Mouse (Mus musculus) limb, embryonic 11.5 days (tissue): ENCODE measurements around the gene Enox2. TPM values are rescaled to one million over a fixed set of nuclear protein-coding genes. Genes with fewer than 3 reads are reported as not detected.

Experiments
- ATAC-seq: fragments of 200-750 bp; cut with Nextera tagmentation; 2 replicates; pipeline ENCODE4 v1.8.0; 2017; ENCODE audit warnings: low read depth; ENCODE audit not compliant: insufficient number of reproducible peaks, low FRiP score, low TSS enrichment
- DNase-seq: peaks from one replicate; pipeline ENCODE4 v3.0.0-alpha.2; 2015; ENCODE audit warnings: low spot score
- H3K27ac ChIP-seq: fragments of 300-500 bp; sonication (generic); replicated peaks from 2 replicates; pipeline ENCODE4 v1.5.1; 2014; ENCODE audit warnings: low read depth, mild to moderate bottlenecking, low read length
- H3K27me3 ChIP-seq: fragments of 300-500 bp; sonication (generic); 2 replicates; pipeline ENCODE4 v1.6.1; 2014; ENCODE audit warnings: mild to moderate bottlenecking, low read length, mixed read lengths; ENCODE audit not compliant: control insufficient read depth, insufficient read depth
- H3K36me3 ChIP-seq: fragments of 300-500 bp; sonication (generic); 2 replicates; pipeline ENCODE4 v1.6.1; 2014; ENCODE audit warnings: mild to moderate bottlenecking, low read length, moderate library complexity, mixed read lengths; ENCODE audit not compliant: control insufficient read depth, insufficient read depth
- H3K4me1 ChIP-seq: fragments of 300-500 bp; sonication (generic); 2 replicates; pipeline ENCODE4 v1.6.1; 2014; ENCODE audit warnings: low read length, mixed read lengths; ENCODE audit not compliant: control insufficient read depth, insufficient read depth
- H3K4me2 ChIP-seq: fragments of 300-500 bp; sonication (generic); 2 replicates; pipeline ENCODE4 v1.6.1; 2014; ENCODE audit warnings: low read depth, mild to moderate bottlenecking, moderate library complexity; ENCODE audit not compliant: severe bottlenecking
- H3K4me3 ChIP-seq: fragments of 300-500 bp; sonication (generic); 2 replicates; pipeline ENCODE4 v1.5.1; 2014; ENCODE audit warnings: low read depth, low read length
- H3K9ac ChIP-seq: fragments of 300-500 bp; sonication (generic); 2 replicates; pipeline ENCODE4 v1.6.1; 2014; ENCODE audit warnings: mild to moderate bottlenecking, low read length
- H3K9me3 ChIP-seq: fragments of 300-500 bp; sonication (generic); 2 replicates; pipeline ENCODE4 v1.6.1; 2016; ENCODE audit warnings: low read length; ENCODE audit not compliant: control insufficient read depth
- WGBS: fragments of 180-500 bp; shearing (Covaris S2); extraction: QIAGEN DNeasy Blood & Tissue Kit; methylation state at CpG from one replicate; pipeline ENCODE4 v1.1.7; 2014; 5-methylcytosine and 5-hydroxymethylcytosine counted together
- polyA plus RNA-seq: library from polyadenylated mRNA; unstranded; fragments of >200 nt; fragmentation: Nextera tagmentation; extraction: Ambion mirVana; gene quantifications from 2 replicates; pipeline ENCODE4 v1.2.1, GENCODE M21; 2014

The Enox2 gene
- 5.3 and 5.8 TPM in 2 replicates for polyA plus RNA-seq

- Histone ChIP-seq H3K9ac (peak within 1 kb of the TSS; percentile 57), H3K27me3 (no peaks in the 10 kb centered on the region), H3K4me3 (peak within 1 kb of the TSS; percentile 43), H3K27ac (no peak within 1 kb of the TSS), H3K4me1 (no peaks in the 10 kb centered on the region), H3K36me3 (no peaks in the 10 kb centered on the region), H3K9me3 (no peaks in the 10 kb centered on the region), H3K4me2 (peak within 1 kb of the TSS; percentile 42)
- DNase-seq (peak; percentile 74), ATAC-seq (peak; percentile 100)
- WGBS: 15% methylated on average over 24 of the region's 26 CpGs
Observed at GRCm38 (mm10) chrX:49287700-49288563, at the start of gene Enox2. TSS of gene Enox2 (minus strand) at chrX:49288259.

GRCm38 (mm10) chrX:49309496-49309895, 21.4 kb upstream of the Enox2 start:
- Histone ChIP-seq H3K9ac (no peak overlapping the region), H3K27me3 (no peaks in the 10 kb centered on the region), H3K4me2 (no peak overlapping the region), H3K4me3 (no peak overlapping the region), H3K4me1 (no peaks in the 10 kb centered on the region), H3K36me3 (no peaks in the 10 kb centered on the region), H3K9me3 (no peaks in the 10 kb centered on the region), H3K27ac (no peak overlapping the region)
- DNase-seq (peak; percentile 47), ATAC-seq (no peak)
- WGBS: 50% methylated on average over 1 of the region's 1 CpGs

- no peak overlapping the region for H3K4me2 ChIP-seq
- H3K27me3 ChIP-seq: no peaks in the 10 kb centered on the region
- ATAC-seq (no peak), DNase-seq (peak; percentile 20)
- H3K4me3 ChIP-seq: no peak overlapping the region
- 15% methylated on average over 5 of the region's 5 CpGs for WGBS
- no peaks in the 10 kb centered on the region for H3K36me3 ChIP-seq
- no peaks in the 10 kb centered on the region for H3K9me3 ChIP-seq
- H3K27ac ChIP-seq: no peak overlapping the region
- H3K4me1 ChIP-seq: no peaks in the 10 kb centered on the region
- no peak overlapping the region for H3K9ac ChIP-seq
Observed at GRCm38 (mm10) chrX:49306659-49307058, 18.6 kb upstream of the Enox2 start.

DNA sequence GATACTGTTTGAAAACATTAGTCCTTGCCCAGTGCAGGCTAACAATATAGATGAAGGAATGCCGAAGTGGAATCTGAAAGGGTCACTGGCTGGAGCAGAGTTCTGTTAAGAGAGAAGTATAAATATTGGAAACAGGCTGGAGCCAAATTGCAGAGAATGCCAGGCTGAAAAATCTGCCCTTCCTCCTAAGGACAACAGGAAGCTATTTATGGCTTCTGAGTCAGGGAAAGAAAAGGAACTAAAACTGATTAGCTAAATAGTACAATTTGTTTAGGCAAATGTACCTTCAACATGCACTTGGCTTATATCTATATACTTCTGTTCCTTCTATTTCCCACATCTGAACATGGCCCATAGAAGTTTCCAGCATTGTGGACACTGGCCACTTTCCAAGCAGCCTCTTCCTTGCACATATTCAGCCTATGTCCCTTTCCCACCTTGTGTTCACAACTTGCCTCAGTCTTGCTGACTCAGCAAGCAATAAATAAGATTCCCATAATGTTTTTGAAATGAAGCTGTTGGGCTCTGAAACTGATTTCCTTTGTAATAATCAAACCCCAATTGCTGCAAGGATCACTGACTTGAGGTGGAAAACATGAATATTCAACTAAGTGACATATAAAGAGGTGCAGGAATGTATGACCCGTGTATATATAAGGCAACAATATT, 8.0 kb downstream of the Enox2 start:
- Histone ChIP-seq H3K4me3 (no peak overlapping the region), H3K27ac (no peak overlapping the region), H3K9ac (no peak overlapping the region), H3K4me2 (no peak overlapping the region), H3K36me3 (no peaks in the 10 kb centered on the region), H3K9me3 (no peaks in the 10 kb centered on the region), H3K4me1 (no peaks in the 10 kb centered on the region), H3K27me3 (no peaks in the 10 kb centered on the region)
- WGBS: 90% methylated on average over 2 of the region's 2 CpGs
- no peak for ATAC-seq
- DNase-seq: no peak

DNA sequence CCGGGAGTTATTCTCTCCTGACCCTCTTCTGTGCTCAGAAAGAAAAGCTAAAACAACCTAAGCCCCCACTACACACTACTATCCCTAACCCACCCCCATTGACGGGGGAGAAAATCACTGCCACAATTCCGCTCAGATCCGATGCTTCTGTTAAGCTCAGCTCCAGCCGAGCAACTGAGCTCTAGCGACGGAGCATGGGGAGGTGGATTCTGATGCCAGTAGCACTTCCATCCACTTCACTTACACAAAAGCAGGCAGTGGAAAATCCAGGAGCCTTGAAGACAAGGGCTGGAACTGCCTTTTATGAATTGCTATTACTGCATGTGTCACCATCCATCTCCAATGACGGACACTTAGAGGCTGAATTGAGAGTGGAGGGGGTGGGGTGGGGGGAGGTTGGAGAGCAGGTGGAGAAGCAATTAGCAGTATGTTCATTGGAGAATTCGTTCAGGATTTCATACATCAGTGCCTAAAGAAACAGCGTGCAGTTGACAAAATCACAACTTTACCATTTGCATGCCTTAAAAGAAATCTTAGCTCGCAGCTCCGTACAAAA, 14.5 kb downstream of the Enox2 start:
- 71% methylated on average over 12 of the region's 12 CpGs for WGBS
- Histone ChIP-seq H3K27ac (no peak overlapping the region), H3K4me2 (no peak overlapping the region), H3K9ac (no peak overlapping the region), H3K27me3 (no peaks in the 10 kb centered on the region), H3K4me1 (no peaks in the 10 kb centered on the region), H3K4me3 (no peak overlapping the region), H3K9me3 (no peaks in the 10 kb centered on the region), H3K36me3 (no peaks in the 10 kb centered on the region)
- ATAC-seq (no peak), DNase-seq (no peak)

- ATAC-seq: no peak
- no peaks in the 10 kb centered on the region for H3K27me3 ChIP-seq
- no peaks in the 10 kb centered on the region for H3K9me3 ChIP-seq
- H3K4me1 ChIP-seq: no peaks in the 10 kb centered on the region
- WGBS: 81% methylated on average over 4 of the region's 4 CpGs
- DNase-seq: no peak
- H3K4me2 ChIP-seq: no peak overlapping the region
- no peaks in the 10 kb centered on the region for H3K36me3 ChIP-seq
- H3K27ac ChIP-seq: no peak overlapping the region
- H3K4me3 ChIP-seq: no peak overlapping the region
- H3K9ac ChIP-seq: no peak overlapping the region
Observed at GRCm38 (mm10) chrX:49250816-49251215, 37.2 kb downstream of the Enox2 start.

DNA sequence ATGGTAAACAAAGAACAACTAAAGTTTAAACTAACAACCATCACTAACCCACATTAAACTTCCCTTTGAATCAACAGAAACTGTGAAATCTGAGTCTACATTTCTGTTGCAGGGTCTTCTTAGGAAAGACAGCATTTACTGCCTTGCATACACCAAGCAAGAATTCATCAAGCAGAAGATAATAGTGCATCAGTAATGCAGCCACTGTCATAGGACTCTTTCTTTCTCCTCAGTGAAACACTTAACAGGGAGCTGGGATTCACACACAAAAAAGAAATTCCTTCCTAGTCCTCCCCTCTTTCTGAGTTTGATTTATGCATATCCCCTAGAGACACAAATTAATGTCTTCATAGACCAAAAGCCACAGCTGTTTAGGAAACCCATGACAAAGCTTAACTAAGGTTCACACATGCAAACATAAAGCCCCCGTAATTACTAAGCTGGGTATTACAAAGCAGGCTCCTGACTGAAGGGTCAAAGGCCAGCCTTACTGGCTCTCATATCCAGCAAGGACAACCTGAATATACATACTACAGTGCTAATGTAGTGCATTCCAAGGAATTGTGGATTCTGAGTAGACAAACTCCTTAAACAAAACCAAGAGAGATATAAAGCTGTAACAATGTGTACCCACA, 62.1 kb downstream of the Enox2 start:
- ATAC-seq (no peak), DNase-seq (no peak)
- Histone ChIP-seq H3K4me1 (no peaks in the 10 kb centered on the region), H3K36me3 (no peaks in the 10 kb centered on the region), H3K9me3 (no peaks in the 10 kb centered on the region), H3K4me2 (no peak overlapping the region), H3K27ac (no peak overlapping the region), H3K9ac (no peak overlapping the region), H3K4me3 (no peak overlapping the region), H3K27me3 (no peaks in the 10 kb centered on the region)
- 42% methylated on average over 1 of the region's 1 CpGs for WGBS

GRCm38 (mm10) chrX:49216422-49216821, 71.6 kb downstream of the Enox2 start:
- ATAC-seq (no peak), DNase-seq (no peak)
- 86% methylated on average over 3 of the region's 3 CpGs for WGBS
- Histone ChIP-seq H3K4me3 (no peak overlapping the region), H3K27me3 (no peaks in the 10 kb centered on the region), H3K4me2 (no peak overlapping the region), H3K27ac (no peak overlapping the region), H3K4me1 (no peaks in the 10 kb centered on the region), H3K9me3 (no peaks in the 10 kb centered on the region), H3K36me3 (no peaks in the 10 kb centered on the region), H3K9ac (no peak overlapping the region)
